Mouse (Mus musculus) midbrain, postnatal 0 days (tissue): Measurements from ENCODE around the gene Thoc6. TPM values are rescaled to one million over a fixed set of nuclear protein-coding genes. Genes with fewer than 3 reads are reported as not detected.

Experiments
- ATAC-seq: fragments of 200-750 bp; cut with Nextera tagmentation; 2 replicates; pipeline ENCODE4 v1.8.0; 2017; ENCODE audit warnings: moderate number of reproducible peaks, mild to moderate bottlenecking, moderate TSS enrichment, moderate library complexity; ENCODE audit not compliant: low FRiP score
- DNase-seq: peaks from one replicate; pipeline ENCODE4 v3.0.0-alpha.2; 2015; ENCODE audit warnings: low spot score
- H3K27ac ChIP-seq: fragments of 300-500 bp; sonication (generic); 2 replicates; pipeline ENCODE4 v1.5.1; 2014; ENCODE audit warnings: low read depth, mild to moderate bottlenecking, low read length, mixed read lengths
- H3K27me3 ChIP-seq: fragments of 300-500 bp; sonication (generic); 2 replicates; pipeline ENCODE4 v1.6.1; 2014; ENCODE audit warnings: low read length, control low read depth, mixed read lengths; ENCODE audit not compliant: insufficient read depth
- H3K36me3 ChIP-seq: fragments of 300-500 bp; sonication (generic); 2 replicates; pipeline ENCODE4 v1.6.1; 2014; ENCODE audit warnings: low read length, control low read depth, mixed read lengths; ENCODE audit not compliant: insufficient read depth
- H3K4me1 ChIP-seq: fragments of 300-500 bp; sonication (generic); 2 replicates; pipeline ENCODE4 v1.6.1; 2014; ENCODE audit warnings: mild to moderate bottlenecking, control low read depth, antibody characterized with exemption, low read length, mixed read lengths; ENCODE audit not compliant: insufficient read depth
- H3K4me2 ChIP-seq: fragments of 300-500 bp; sonication (generic); 2 replicates; pipeline ENCODE4 v1.6.1; 2014; ENCODE audit warnings: low read depth, mild to moderate bottlenecking, low read length, mixed read lengths; ENCODE audit not compliant: poor library complexity, severe bottlenecking
- H3K4me3 ChIP-seq: fragments of 300-500 bp; sonication (generic); 2 replicates; pipeline ENCODE4 v1.5.1; 2014; ENCODE audit warnings: low read depth, mild to moderate bottlenecking, low read length, moderate library complexity
- H3K9ac ChIP-seq: fragments of 300-500 bp; sonication (generic); replicated peaks from 2 replicates; pipeline ENCODE4 v1.6.1; 2014; ENCODE audit warnings: mild to moderate bottlenecking, low read length, moderate library complexity, mixed read lengths; ENCODE audit not compliant: poor library complexity, severe bottlenecking
- H3K9me3 ChIP-seq: fragments of 300-500 bp; sonication (generic); 2 replicates; pipeline ENCODE4 v1.6.1; 2016; ENCODE audit warnings: low read length, control low read depth
- CTCF ChIP-seq: IDR thresholded peaks from 2 replicates; pipeline ENCODE4 v1.5.1; 2016; ENCODE audit warnings: antibody characterized with exemption, mild to moderate bottlenecking
- WGBS: fragments of 180-500 bp; shearing (Covaris S2); extraction: QIAGEN DNeasy Blood & Tissue Kit; methylation state at CpG from one replicate; pipeline ENCODE4 v1.1.7; 2014; 5-methylcytosine and 5-hydroxymethylcytosine counted together
- polyA plus RNA-seq: library from polyadenylated mRNA; unstranded; fragments of >200 nt; fragmentation: Nextera tagmentation; extraction: Ambion mirVana; gene quantifications from 2 replicates; pipeline ENCODE4 v1.2.1, GENCODE M21; 2015
- total RNA-seq: library from RNA; depleted of rRNA; stranded (reverse); fragments of >200 nt; gene quantifications from 2 replicates; pipeline ENCODE4 v1.2.3, GENCODE M21; 2014

The Thoc6 gene
- total and polyA plus RNA-seq, 2 experiments from 2014 or later = 16.7 to 21.1 TPM

GRCm38 (mm10) chr17:23664556-23665021 is 9.1 kb downstream of the Thoc6 start:
- DNase-seq = peak; percentile 71

GRCm38 (mm10) chr17:23661526-23661925 is 12.2 kb downstream of the Thoc6 start:
- ATAC-seq = no peak

More at GRCm38 (mm10) chr17:23664556-23665021, 9.1 kb downstream of the Thoc6 start:
- Histone ChIP-seq H3K4me2 (no peak overlapping the region), H3K4me3 (no peak overlapping the region), H3K36me3 (peaks cover 24% of the 10 kb centered on the region), H3K4me1 (no peaks in the 10 kb centered on the region), H3K9ac (no peak overlapping the region), H3K9me3 (no peaks in the 10 kb centered on the region), H3K27me3 (peaks cover 28% of the 10 kb centered on the region), H3K27ac (no peak overlapping the region)
- peak; percentile 86 for TF ChIP-seq CTCF
- ATAC-seq = peak; percentile 24
- WGBS = 18% methylated on average over 5 of the region's 5 CpGs

DNA sequence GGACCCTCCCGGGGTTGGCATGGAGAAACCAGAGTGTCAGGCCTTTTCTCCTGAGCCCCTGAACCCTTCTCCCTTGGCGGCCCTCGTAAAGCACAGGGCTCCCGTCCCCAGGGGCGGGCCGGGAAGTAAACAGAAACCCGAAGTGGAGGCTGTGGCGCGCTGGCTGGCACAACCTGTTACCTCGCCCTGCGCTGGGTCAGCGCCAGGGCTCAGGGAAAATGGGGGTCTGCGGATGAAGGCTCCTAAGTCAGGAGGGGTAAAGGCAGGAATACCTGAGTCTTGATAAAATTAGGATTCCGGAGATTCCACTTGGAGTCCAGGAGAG is 12.8 kb downstream of the Thoc6 start:
- Histone ChIP-seq H3K27ac (no peak overlapping the region), H3K27me3 (peaks cover 32% of the 10 kb centered on the region), H3K4me1 (no peaks in the 10 kb centered on the region), H3K9ac (no peak overlapping the region), H3K36me3 (no peaks in the 10 kb centered on the region), H3K4me2 (peak overlapping the region; percentile 18), H3K4me3 (peak overlapping the region; percentile 10; the same call in 1 of the 2 replicates), H3K9me3 (no peaks in the 10 kb centered on the region)
- 5% methylated on average over 14 of the region's 14 CpGs for WGBS
- TF ChIP-seq CTCF = no peak
- ATAC-seq (no peak), DNase-seq (no peak)

More at GRCm38 (mm10) chr17:23661526-23661925, 12.2 kb downstream of the Thoc6 start:
- H3K27ac ChIP-seq = no peak overlapping the region
- H3K27me3 ChIP-seq = peaks cover 32% of the 10 kb centered on the region
- no peaks in the 10 kb centered on the region for H3K9me3 ChIP-seq
- H3K9ac ChIP-seq = no peak overlapping the region
- no peak overlapping the region for H3K4me3 ChIP-seq
- peaks cover 2% of the 10 kb centered on the region for H3K36me3 ChIP-seq
- no peaks in the 10 kb centered on the region for H3K4me1 ChIP-seq
- no peak for DNase-seq
- TF ChIP-seq CTCF = peak; percentile 47
- no peak overlapping the region for H3K4me2 ChIP-seq
- 1% methylated on average over 9 of the region's 9 CpGs for WGBS

DNA sequence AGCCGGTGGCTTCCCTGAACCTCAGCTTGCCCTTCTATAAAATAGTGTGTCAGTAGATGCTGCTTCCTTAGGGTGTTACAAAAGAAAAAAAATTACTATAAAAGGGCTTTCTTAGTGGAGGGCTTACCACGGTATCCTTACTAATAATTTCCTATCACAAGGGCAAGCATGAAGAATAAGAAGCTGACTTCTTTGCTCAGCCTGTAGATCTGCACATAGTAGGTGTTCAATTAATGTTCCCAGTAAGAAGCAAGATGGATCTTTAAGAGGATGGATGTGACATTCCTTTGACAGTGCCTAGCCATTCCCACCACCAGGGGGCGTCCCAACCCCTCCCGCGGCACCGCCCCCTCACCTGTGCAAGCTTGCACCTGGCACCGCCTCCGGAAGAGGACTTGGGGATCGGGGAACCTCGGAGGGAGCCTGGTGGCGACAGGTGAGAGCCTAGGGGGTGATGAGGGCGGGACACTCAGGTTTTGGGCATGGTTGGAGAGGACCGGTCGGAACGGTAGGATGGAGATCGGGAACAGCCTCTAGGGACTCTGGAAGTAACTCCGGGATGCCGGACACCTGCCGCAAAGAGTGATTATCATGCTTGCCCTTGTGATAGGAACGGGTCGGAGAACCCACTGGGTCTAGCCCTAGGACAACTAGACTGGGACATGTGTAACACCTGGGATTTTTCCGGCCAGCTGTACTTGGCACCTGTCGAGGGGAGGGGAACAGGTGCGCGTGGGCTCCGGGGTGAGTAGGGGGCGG is 13.4 kb downstream of the Thoc6 start, which contains the start of gene Bicdl2:
TSS of gene Bicdl2 (plus strand) at position 390 of the 759 bp plus-strand sequence.
- H3K9me3 ChIP-seq = no peaks in the 10 kb centered on the region
- peaks cover 32% of the 10 kb centered on the region for H3K27me3 ChIP-seq
- TF ChIP-seq CTCF = peak; percentile 64
- H3K4me3 ChIP-seq = peak within 1 kb of the TSS; percentile 10; the same call in 1 of the 2 replicates
- H3K4me2 ChIP-seq = peak within 1 kb of the TSS; percentile 18
- no peak within 1 kb of the TSS for H3K9ac ChIP-seq
- no peaks in the 10 kb centered on the region for H3K36me3 ChIP-seq
- no peak for ATAC-seq
- no peak within 1 kb of the TSS for H3K27ac ChIP-seq
- 7% methylated on average over 27 of the region's 27 CpGs for WGBS
- DNase-seq = no peak
- no peaks in the 10 kb centered on the region for H3K4me1 ChIP-seq

DNA sequence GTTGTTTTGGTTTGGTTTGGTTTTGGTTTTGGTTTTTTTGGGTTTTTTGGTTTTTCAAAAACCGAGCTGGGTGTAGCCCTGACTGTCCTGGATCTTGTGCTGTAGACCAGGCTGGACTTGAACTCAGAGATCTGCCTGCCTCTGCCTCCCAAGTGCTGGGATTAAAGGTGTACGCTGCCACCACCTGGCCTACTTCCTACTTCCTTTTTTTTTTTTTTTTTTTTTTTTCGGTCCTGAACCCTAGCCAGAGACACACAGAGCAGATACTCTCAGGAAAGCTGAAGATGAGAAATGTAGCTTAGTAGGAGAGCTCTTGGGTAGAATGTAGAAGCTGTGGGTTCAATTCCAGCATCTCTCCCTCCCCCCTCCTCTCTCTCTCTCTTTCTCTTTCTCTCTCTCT is 15.2 kb downstream of the Thoc6 start:
- no peaks in the 10 kb centered on the region for H3K4me1 ChIP-seq
- H3K36me3 ChIP-seq = no peaks in the 10 kb centered on the region
- H3K4me3 ChIP-seq = no peak overlapping the region
- no peak overlapping the region for H3K27ac ChIP-seq
- no peak overlapping the region for H3K4me2 ChIP-seq
- DNase-seq = no peak
- H3K9me3 ChIP-seq = no peaks in the 10 kb centered on the region
- peaks cover 32% of the 10 kb centered on the region for H3K27me3 ChIP-seq
- ATAC-seq = no peak
- WGBS = 87% methylated on average over 3 of the region's 3 CpGs
- no peak overlapping the region for H3K9ac ChIP-seq
- TF ChIP-seq CTCF = no peak

DNA sequence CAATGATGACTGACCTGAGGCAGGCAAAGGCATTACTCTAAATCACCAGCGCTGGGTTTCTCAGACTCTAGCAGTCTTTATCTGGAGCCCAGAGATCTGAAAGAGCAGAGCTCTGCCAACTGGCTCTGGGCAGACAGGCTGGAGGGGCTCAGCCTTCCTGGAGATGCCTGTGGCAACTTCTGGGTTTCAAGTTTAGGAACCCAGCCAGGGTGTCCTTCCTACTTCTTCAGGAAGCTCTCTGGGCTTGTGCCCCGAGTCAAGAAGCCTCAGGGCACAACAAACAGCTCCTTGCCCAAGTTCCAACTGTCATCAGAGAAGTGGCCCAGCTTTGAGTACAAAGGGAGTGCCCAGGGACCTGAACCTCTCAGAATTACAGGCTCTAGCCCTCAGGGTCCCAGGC is 19.3 kb downstream of the Thoc6 start:
- Histone ChIP-seq H3K27ac (no peak overlapping the region), H3K4me2 (no peak overlapping the region), H3K9me3 (no peaks in the 10 kb centered on the region), H3K9ac (no peak overlapping the region), H3K36me3 (no peaks in the 10 kb centered on the region), H3K27me3 (peaks cover 2% of the 10 kb centered on the region), H3K4me3 (no peak overlapping the region), H3K4me1 (no peaks in the 10 kb centered on the region)
- 63% methylated on average over 2 of the region's 2 CpGs for WGBS
- no peak for ATAC-seq
- DNase-seq = no peak
- no peak for TF ChIP-seq CTCF
